Mouse (Mus musculus) brain, embryonic 18.5 days (tissue): ENCODE results near the gene Csrp3.

Experiments
- DNase-seq: peaks from one replicate; pipeline ENCODE4 v3.0.0-alpha.2; 2012; ENCODE audit warnings: low read depth, low spot score

The Csrp3 gene

DNA sequence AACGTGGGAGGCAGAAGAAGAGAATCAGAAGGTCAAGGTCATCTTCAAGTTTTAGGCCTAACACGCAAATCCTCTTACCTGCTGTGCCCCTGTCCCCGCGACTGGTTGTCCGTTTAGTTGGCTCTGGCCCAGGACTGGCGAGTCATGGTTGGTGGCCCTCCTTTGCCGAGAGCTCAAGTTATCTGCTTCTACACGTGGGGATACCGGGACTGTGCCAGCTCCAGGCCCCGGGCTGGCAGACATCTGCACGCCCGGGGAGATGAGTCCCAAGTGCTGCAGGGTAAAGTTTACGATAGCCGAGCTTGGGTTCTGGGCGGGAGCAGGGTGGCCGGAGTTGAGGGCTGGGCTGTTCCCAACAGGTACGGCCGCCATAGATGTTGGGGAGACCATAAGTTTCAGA lies 19.7 kb upstream of the Csrp3 start:
- DNase-seq: no peak

DNA sequence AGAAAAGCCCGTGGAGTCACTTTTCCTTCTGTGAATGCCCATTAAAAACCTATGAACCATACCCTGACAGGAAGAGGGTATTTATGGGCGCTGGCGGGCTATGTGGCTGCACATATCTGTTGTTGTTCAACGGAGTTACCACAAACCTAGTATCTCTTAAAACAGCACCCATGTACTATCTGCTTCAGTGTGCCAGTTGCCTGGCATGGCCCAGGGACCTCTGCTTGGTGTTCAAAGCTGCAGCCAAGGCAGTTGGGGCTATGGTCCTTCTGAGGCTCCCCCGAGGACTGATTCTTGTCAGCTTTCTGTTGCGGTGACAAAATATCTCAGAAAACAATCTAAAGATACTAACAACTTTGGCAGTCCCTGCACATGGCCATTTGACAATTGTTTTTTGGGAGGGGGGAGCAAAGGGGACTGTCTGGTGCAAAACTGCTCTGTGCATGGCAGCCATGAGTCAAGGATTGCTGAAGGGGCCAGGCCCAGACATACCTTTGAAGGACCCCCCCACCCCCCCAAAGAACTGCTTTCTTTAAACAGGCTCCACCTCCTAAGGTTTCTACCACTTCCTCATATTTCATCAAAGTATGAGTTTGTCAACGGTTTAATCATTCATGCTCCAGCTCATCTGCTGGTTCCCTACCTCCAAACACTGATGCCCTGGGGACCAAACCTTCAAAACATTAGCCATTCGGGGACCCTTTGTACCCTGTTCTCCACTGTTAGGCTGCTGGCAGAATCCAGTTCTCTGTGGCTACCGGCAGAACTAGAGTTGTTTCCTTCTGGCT lies 17.0 kb upstream of the Csrp3 start:
- no peak for DNase-seq

GRCm38 (mm10) chr7:48864199-48864598 lies 16.4 kb upstream of the Csrp3 start:
- DNase-seq: no peak

GRCm38 (mm10) chr7:48861796-48862195 lies 14.0 kb upstream of the Csrp3 start:
- no peak for DNase-seq

DNA sequence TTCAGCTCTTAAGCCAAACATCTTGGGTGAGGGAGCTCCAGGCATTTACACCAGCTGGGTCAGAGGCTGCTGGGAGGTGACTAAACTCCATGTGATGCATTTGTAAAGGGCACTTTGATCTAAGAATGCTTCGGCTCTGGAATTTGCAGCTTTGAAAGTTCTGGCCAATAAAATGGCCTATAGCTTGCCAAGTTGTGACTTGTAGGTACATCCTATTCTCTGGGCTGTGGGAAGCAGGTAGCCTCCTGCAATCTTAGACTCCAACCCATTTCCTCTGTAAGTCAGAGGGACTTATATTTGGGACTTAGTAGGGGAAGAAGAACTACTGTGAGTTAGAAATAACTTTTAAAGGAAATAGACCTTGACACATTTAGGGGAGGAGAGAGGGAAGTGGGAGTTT lies 13.1 kb upstream of the Csrp3 start:
- DNase-seq: no peak

GRCm38 (mm10) chr7:48859362-48859761 lies 11.5 kb upstream of the Csrp3 start:
- DNase-seq: no peak

DNA sequence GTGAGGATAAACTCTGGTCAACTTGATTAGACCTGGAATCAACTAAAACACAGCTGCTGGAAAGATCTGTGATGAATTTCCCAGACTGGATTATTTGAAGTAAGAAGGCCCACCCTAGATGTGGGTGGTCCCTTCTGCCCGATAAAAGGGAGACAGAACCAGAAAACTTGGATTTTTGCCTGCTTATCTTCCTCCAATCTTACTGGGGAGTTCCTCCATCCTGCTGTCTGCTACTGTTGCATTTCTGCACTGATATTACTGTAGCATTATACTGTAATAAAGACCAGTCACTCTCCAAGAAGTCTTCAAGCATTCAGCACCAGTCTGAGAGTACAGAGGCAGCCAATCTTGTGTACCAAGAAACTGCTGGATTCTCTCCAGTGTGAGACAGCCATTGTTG lies 10.4 kb upstream of the Csrp3 start:
- no peak for DNase-seq

DNA sequence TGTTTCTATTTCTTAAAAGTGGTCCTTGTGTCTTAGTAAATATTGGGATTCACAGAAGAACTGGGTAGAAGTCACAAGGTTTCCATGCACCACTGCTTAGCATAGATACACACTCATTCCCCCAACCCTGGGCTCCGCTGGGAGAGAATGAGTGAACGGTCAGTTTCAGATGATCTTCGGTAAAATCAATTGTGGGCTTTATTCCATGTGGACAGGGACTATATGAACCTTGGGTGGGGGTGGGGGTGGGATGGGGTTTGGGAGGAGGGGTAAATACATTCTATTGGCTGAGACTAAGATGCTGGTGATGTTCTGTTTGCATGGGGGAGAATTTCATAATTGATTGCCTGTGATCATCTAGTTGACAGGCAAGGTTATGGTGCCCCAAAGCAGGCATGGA lies 7.6 kb upstream of the Csrp3 start:
- DNase-seq: no peak

- no peak for DNase-seq
Observed at GRCm38 (mm10) chr7:48853496-48853895, 5.7 kb upstream of the Csrp3 start.

- no peak for DNase-seq
Observed at GRCm38 (mm10) chr7:48851529-48852104, 3.8 kb upstream of the Csrp3 start.

GRCm38 (mm10) chr7:48846755-48847154 lies 1.1 kb downstream of the Csrp3 start:
- no peak for DNase-seq

DNA sequence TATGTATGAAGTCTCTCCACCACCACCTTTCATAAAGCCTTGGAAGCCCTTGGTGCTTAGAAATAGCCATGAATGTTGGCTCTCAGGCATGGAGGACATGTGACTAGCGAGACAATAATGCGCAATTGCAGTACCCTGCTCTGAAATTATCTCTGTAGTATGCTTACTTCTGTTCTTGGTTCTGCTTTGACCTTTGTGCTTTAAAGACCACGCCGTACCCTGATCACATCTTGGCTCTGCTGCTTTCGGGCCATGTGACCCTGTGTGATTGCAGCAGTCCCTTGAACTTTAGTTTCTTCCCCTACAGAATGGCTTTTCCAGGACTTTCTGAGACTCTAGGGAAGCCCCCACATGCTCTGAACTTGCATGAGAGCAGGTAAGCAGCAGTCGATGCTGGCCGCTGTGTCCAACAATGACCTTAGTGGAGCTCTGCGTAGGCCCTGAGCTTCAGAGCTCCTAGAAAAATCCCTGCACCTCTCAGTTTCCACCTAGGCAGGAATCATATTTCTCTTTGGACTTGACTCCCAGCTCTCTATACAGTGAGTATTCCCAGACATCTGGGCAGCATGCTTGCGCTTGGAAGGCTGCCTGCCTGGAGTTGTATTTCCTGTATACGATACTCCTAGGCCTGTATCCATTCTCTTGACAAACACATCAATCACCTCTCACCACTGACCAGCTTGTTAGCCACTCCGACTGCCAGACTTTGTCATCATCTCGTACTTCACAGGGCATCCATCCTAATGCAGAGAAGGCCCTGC lies 2.4 kb downstream of the Csrp3 start:
- DNase-seq: no peak

GRCm38 (mm10) chr7:48843541-48843940 lies 4.3 kb downstream of the Csrp3 start:
- DNase-seq: no peak

DNA sequence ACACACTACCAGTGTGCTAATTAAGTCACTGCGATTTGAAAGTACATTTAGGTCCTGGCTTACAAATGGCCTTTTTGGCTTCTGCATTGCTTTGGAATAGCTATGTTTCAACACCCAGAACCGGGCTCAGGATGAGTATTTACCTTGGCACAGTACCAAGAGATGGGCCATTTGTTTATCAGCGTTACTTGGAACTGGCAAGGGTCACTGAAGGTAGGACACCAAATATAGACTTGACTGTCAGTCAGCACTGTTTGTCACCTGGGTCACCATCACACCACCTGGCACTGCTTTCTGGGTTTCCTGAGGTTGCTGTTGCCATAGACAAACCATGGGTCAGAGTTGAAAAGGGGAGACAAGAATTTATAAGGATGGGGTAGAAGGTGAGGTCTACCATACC lies 5.5 kb downstream of the Csrp3 start:
- no peak for DNase-seq

GRCm38 (mm10) chr7:48841538-48841937 lies 6.3 kb downstream of the Csrp3 start:
- DNase-seq: no peak

DNA sequence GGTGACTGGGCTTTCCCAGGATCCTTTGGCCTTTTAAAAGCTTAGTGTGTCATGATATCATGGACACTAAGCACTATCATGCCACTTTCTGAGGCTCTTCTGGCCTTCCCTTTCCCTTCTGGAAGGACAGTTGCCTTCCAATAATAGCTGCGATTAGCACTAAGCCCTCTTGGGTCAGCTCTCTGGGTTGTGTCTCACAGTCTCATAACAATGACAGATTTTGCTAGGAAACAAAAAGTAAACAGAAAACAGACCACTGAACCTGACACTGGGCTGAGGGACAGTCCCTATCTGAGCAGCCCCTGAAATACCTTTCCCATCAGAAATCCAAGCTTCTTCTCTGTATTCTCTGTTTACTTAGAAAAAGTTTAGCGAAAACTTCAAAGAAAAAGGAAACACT lies 7.3 kb downstream of the Csrp3 start:
- no peak for DNase-seq

DNA sequence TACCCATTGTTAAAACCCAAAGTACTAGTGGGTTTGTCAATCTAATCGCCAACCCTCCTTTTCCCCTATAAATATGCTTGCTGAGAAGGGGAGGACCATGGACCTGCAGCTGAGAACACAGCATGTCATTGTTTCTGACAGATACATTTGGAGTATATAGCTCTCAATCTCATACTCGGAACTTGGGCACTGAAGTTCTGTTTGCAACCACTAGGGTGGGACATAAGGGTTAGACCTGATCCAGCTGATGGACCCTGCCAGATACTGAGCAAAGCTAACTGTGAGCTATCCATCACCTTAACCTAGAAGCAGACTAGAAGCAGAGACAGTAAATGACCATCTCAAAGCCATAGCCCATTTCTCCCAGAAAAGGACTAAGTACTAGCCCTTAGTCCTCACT lies 9.4 kb downstream of the Csrp3 start:
- no peak for DNase-seq

DNA sequence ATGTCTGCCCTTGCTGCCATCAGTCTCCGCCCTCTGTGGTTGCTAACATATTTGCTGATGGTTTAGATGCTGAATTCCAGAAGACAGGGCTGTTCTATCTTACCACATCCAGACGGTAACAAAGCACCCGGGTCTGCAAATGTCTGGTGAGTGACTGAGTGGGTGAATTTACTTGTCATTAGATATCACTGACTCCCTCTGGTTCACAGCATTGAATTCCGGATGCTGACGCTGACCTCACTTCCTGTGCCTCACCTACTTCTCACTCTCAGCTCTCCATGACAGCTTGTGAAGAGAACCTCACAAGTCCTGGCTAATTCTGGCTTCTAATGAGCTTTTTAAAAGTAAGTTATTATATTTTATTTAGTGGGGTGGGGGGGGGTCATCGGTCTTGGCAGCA lies 10.9 kb downstream of the Csrp3 start:
- DNase-seq: no peak

- DNase-seq: no peak
Observed at GRCm38 (mm10) chr7:48834989-48835626, 12.7 kb downstream of the Csrp3 start.

- no peak for DNase-seq
Observed at GRCm38 (mm10) chr7:48834371-48834970, 13.4 kb downstream of the Csrp3 start.

DNA sequence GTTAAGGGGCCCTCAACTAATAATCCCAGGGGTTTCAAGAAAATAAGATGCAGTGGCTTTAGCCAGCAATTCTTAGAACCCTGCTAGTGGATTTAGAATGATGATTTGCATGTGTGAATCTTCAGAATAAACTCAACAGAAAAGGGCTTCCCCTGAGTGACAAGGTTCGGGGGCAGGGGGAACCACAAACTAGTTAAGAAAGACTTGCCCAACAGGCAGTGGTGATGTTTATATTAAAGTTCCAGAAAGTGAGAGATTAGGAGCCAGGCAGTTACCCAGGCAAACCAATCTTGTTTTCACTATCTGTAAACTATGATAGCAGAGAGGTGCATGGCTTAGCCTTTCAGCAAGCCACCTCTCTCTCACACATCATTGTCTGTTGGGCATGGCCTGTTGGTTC lies 15.1 kb downstream of the Csrp3 start:
- DNase-seq: no peak

GRCm38 (mm10) chr7:48830395-48830794 lies 17.4 kb downstream of the Csrp3 start:
- no peak for DNase-seq
